Mouse (Mus musculus): Measurements from ENCODE around the gene Gm867.

Gene Gm867

DNA sequence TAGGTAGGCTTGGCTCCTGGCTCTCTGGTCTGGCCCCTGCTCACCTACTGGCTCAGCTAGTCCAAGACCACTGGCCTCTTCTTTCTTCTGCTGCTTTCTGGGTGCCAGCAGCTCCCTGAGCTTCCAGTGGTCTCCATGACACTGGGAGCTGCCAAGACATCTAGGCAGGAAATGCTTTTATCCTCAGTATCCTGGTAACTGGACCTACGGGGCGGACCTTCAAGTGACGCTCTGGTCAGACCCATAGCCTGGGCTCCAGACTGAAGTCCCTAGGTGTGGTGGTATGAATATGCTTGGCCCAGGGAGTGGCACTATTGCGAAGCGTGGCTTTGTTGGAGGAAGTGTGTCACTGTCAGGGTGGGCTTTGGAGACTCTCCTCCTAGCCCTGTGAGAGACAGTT lies at the start of gene Gm867:
Gene Gm867, minus strand, starts transcription at position 153 of the 400 bp plus-strand sequence.
- DNase-seq (ENCODE audit: low spot score in 2 of 2) = no peak

DNA sequence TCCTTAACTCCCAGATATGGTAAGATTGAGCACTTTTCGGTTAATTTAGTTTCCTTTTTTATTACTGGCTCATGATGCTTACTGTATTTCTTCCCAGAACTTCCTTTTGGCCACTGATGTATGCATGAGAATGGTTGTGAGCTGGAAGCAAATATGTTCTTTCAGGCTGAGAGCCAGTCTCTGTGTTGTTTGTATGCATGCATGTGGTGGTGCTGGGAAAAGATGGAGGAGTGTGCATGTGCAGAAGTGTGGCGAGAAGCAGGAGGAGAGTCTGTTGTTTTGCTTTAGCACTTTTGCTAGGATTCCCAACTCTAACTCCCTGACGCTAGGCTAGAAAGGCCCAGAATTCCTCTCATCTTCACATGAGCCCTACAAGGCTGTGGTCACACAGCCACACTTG lies 39.0 kb upstream of the Gm867 start:
- no peak for DNase-seq (ENCODE audit: low spot score in 2 of 2)

DNA sequence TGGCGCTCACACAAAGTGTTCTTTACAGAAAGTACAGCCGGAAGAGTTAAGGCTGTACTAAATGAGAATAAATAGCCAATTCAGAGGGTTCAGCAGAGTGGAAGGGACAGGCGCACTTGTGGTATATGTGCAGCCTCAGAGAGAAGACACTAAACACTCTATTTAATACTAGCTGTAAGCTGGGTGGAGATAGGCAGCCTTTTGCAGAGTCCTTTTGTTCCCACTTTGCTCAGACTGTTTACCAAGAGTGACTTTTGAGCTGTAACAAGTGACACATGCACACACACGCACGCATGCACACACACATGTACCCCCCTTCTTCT lies 38.3 kb upstream of the Gm867 start:
- no peak for DNase-seq (ENCODE audit: low spot score in 2 of 2)

GRCm38 (mm10) chr10:75978119-75978834 lies 37.8 kb upstream of the Gm867 start:
- DNase-seq (ENCODE audit: low spot score in 2 of 2) = no peak

GRCm38 (mm10) chr10:75975216-75975615 lies 34.7 kb upstream of the Gm867 start:
- DNase-seq (ENCODE audit: low spot score in 2 of 2) = no peak

- DNase-seq (ENCODE audit: low spot score in 2 of 2) = no peak
Measured at GRCm38 (mm10) chr10:75973846-75974245, 33.4 kb upstream of the Gm867 start.

DNA sequence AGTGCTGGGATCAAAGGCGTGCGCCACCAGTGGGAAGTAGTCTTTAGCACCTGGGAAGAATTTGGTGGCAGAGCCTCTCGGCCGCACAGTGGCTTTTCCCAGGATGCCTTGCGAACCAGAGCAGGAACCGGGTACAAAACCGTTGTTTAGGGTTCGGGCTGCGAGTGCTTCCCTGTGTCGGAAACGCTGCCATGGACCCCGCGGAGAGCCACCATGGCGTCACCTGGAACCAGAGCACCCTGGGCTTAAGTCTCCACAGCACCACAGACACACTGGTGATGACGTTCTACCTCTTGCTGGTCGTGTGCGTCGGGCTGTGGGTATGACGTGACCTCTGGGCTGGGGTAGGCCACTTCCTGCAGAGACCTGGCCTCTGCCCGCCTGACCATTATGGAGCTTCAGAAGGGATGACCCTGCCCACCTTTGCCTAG lies 13.9 kb upstream of the Gm867 start, which contains the start of gene Gm5134:
Gene Gm5134, plus strand, starts transcription at position 134 of the 431 bp plus-strand sequence.
- DNase-seq (ENCODE audit: low spot score in 2 of 2) = no peak

DNA sequence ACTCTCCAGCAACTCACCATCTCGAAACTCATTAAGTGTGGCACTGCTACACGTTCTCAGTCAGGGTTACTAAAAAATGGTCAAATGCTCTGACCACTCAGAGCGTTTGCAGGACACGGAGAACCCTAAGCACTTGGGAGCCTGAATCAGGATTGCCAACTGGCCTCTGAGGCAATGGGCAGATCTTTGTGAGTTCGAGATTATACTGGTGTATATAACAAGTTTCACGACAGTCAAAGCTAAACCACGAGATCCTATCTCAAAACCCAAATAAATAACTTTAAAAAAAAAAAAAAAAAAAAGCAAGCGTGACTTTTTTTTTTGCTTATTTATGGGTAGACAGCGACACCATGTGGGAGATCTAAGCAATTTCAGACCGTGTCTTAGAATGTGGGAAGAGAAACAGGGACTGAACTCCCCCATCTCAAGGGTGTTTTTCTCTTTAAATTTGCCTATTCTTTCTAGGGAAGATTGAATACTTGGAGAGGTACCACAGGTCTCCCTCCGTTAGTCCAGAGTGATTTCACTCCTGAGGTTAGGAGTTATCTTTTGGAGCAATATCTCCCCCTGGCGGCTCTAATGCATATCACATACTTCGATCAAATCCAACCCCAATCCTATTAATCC lies 11.1 kb upstream of the Gm867 start:
- DNase-seq (ENCODE audit: low spot score in 2 of 2) = no peak

- no peak for DNase-seq (ENCODE audit: low spot score in 2 of 2)
Measured at GRCm38 (mm10) chr10:75950791-75951210, 10.3 kb upstream of the Gm867 start.

DNA sequence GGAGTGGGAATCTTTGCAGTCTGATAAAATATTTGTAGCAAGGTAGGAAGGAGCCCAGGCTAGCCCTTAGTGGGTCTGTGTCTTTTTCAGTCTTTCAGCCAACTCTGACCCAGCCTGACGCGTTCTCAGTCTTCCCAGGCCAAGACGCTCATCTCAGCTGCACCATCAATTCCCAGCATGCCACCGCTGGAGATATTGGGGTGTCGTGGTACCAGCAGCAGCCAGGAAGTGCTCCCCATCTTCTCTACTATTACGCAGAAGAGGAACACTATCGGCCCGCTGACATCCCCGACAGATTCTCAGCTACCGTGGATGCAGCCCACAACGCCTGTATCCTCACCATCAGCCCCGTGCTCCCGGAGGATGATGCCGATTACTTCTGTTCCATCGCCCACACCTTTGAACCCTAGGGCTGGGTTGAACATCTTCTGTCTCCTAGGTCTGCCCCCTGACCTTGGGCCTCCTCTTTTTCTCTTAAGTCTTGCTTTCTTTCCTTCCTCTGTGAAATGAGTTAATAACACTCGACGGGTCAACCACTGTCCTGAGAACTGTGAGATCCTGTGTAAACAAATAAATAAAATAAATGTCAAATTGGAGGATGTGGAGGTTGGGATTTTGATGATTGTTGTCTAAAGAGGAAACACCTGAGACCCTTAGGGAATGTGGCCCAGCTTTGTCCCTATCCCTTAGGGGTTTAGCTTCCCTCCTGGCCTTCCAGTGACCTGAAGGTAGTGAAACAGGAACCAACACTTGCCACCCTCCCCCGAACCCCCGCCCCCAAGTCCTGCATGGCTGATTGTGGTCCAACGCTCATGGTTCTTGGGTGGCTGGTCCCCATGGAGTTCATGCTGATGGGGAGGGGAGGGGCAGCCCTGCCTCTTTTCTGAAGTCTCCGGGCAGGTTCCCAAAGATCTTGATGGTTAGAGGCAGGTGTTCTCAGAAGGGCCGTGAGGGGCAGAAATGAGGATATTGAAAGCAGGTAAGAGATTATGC lies 8.9 kb upstream of the Gm867 start:
- DNase-seq (ENCODE audit: low spot score in 2 of 2) = no peak

DNA sequence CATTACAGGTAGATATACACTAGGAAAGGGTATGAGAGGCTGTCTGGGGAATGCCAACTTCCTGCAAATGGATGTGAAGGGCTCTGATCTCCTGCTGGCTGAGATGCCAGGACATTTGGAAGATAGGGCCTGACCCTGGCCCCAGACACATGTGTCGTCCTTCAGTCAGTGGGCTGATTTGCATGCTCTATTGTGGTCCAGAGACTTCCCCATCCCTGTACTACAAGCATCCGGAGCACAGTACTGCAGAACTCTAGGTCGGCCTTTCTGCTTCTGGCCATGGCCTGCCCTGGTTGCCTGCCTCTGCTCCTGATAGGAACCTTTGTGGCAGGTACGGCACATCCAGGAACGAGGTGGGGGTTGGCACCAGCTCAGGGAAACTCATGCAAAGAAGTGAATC lies 7.6 kb upstream of the Gm867 start:
- DNase-seq (ENCODE audit: low spot score in 2 of 2) = no peak

- DNase-seq (ENCODE audit: low spot score in 2 of 2) = no peak
Measured at GRCm38 (mm10) chr10:75945896-75946295, 5.4 kb upstream of the Gm867 start.

GRCm38 (mm10) chr10:75945213-75945612 lies 4.7 kb upstream of the Gm867 start:
- no peak for DNase-seq (ENCODE audit: low spot score in 2 of 2)

- DNase-seq (ENCODE audit: low spot score in 2 of 2) = no peak
Measured at GRCm38 (mm10) chr10:75944066-75944772, 3.7 kb upstream of the Gm867 start.

- no peak for DNase-seq (ENCODE audit: low spot score in 2 of 2)
Measured at GRCm38 (mm10) chr10:75942736-75943477, 2.4 kb upstream of the Gm867 start, which contains the start of gene Vpreb3. Gene Vpreb3 (plus strand): TSS chr10:75943057.

DNA sequence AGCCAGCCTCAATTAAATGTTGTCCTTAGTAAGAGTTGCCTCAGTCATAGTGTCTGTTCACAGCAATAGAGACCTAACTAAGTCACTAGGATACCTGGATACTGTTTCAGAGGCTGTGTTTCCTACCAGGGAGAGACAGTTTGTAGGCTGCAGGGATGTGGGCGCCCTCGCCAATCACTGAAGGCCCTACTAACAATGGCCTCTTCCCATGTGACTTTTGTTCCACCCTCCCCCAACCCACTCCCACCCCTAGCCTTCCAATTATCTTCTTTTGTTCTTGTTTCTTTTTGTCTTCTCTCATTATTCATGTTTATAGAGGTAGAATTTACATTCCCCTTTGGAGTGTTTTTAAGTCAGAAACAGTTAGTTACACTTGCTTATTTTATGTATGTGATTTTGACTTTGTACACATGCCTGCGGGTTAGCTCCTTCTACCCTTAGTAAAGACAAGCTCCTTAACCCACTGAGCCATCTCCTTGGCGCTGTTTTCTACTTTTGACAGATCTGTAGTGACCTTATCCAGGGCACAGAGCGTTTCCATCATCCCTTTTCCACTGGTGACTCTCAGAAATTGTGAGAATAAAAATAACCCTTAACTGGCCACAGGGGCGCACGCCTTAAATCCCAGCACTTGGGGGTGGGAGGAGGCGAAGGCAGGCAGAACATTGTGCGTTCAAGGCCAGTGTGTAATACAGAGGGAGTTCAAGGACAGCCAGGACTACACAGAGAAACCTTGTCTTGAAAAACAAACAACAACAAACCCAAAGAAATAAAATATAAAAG lies 761 bp upstream of the Gm867 start:
- no peak for DNase-seq (ENCODE audit: low spot score in 2 of 2)

DNA sequence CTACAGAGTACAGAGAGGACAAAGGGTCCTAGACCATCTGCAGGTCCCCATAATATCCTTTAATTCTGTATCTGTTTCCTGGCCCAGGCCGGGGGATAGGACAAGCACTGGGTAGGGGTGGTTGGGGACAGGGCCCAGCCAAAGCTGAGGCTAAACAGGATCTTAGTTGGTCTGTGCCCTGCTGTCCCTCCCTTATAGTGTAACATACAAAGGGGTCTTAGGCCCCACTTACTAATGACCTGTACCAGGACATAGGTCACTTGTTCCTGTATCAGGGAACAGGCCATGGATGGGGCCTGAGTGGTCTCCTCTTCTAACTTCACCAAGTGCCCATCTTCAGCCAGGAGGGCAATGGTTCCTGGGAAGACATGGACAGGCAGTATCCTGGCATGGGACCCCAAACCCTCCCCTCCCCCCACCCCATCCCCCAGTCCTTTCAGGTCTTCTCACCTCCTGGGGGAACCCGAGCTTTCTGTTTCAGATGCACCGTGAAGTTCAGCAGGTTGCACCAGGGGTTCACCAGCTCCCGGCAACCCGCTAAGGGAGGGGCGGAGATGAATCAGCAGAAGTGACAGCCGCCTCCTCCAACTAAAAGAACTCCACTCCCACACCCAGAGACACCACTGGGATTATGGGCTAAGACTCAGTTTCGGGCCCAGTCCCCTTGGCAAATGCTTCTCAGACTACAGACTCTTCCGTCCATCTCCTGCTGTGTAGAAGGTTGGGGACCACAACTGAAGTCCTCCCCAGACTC lies 814 bp downstream of the Gm867 start:
- DNase-seq (ENCODE audit: low spot score in 2 of 2) = no peak

DNA sequence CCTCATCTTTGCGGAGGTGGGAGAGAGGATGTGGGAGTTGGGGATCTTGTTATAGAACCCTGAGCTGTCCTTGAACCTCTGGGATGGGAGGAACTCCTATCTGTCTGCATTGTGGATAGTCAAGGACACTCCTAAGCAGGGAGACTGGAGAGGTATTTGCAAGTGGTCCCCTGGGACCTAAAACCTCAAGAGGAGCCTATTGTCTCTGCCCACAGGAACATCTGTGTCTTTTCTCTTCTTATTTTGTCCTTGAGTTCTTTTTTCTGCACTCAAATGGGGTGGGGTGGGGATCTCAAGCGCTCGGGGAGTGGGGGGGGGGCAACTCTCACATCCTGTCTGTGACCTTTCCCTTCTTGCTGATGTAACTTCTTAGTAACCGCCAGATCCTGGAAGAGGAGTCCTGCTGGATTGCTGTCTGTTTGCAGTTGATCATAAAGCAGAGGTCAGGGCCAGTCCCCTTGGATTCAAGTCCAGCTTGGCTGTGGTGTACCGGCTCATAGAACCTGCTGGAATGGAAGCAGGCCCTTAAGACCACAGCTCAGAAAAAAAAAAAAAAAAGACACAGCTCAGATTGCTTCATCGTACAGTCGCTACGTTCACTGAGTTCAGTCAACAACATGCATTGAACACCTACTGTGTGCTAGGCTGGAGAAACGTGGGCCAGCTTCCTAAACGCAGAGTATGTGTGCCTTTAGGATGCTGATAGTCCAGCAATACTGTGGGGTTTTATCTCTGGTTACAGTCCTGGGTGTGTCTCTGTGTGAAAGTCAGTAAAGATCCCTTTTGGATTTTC lies 2.4 kb downstream of the Gm867 start:
- no peak for DNase-seq (ENCODE audit: low spot score in 2 of 2)

Data from frontal cortex, postnatal 14 days (tissue).